ENCODE assay signal across 19 mouse cellular contexts in the genomic region with DNA sequence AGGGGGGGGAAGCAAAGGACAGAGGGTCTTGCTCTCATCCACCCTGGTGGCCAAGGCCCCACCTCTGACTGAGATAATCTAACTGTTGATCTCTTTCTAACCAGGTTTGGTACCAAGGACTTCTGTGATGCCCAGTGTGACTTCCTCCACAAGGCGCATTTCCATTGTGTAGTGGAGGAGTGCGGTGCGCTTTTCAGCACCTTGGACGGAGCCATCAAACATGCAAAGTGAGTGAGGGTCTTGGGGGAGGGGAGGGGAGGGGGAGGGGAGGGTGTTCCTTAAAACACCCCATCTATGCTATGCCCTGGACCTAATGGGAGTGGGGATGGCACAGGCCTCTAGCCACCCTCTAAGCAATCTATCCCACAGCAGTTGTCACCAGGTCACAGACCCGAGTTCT.
DNase-seq lines count a peak whose midpoint lies in the region; TF ChIP-seq lines count a peak whose summit lies in the region.
"Had no signal": no experiment of that assay in that cellular context is flagged by ENCODE, and none has a peak within 500 bp of the region (broad histone marks: within the 10 kb centered on the region; RNA-seq: fewer than 3 reads in every experiment).

No protein-coding gene starts in this region.

- H3K9me3 ChIP-seq in embryonic facial prominence, embryonic 10.5 days: no peaks in the 10 kb centered on the region
- H3K9me3 ChIP-seq: embryonic facial prominence, embryonic 13.5 days; embryonic facial prominence, embryonic 15.5 days; forebrain, embryonic 10.5 days; forebrain, embryonic 12.5 days had no signal

- H3K79me2 ChIP-seq in myocyte (ENCODE audit: control insufficient read depth, insufficient read depth): no peaks in the 10 kb centered on the region

- no peak overlapping the region for H3K4me3 ChIP-seq in embryonic facial prominence, embryonic 10.5 days
- no peak overlapping the region for H3K4me3 ChIP-seq in myocyte
- H3K4me3 ChIP-seq: embryonic facial prominence, embryonic 13.5 days; embryonic facial prominence, embryonic 15.5 days; erythroblast, embryonic 14.5 days; forebrain, embryonic 10.5 days; forebrain, embryonic 12.5 days had no signal

- WGBS in embryonic facial prominence, embryonic 10.5 days: 14% methylated on average over 5 of the region's 5 CpGs

- 0 out of 2 replicates have a peak, but pooled peaks cover 9% of the 10 kb centered on the region for H3K36me3 ChIP-seq in embryonic facial prominence, embryonic 10.5 days (replicated peaks)
- H3K36me3 ChIP-seq in myocyte (ENCODE audit: control insufficient read depth, insufficient read depth): no peaks in the 10 kb centered on the region
- H3K36me3 ChIP-seq: embryonic facial prominence, embryonic 13.5 days; embryonic facial prominence, embryonic 15.5 days had no signal

- peaks cover 81% of the 10 kb centered on the region for H3K27me3 ChIP-seq in embryonic facial prominence, embryonic 10.5 days (replicated peaks; ENCODE audit: low read depth, poor library complexity, severe bottlenecking)
- peaks cover 23% of the 10 kb centered on the region for H3K27me3 ChIP-seq in myocyte (ENCODE audit: control insufficient read depth, insufficient read depth, insufficient read length)

- no peak overlapping the region for H3K4me2 ChIP-seq in myocyte (ENCODE audit: low read depth)
- H3K4me2 ChIP-seq: embryonic facial prominence, embryonic 13.5 days; embryonic facial prominence, embryonic 15.5 days; forebrain, embryonic 12.5 days had no signal

- H3K4me1 ChIP-seq in embryonic facial prominence, embryonic 10.5 days: peaks cover 62% of the 10 kb centered on the region

- TF ChIP-seq POLR2A in myocyte (IDR thresholded peaks at IDR 0.05; ENCODE audit: insufficient read length, low read depth): no peak

- H3K27ac ChIP-seq in embryonic facial prominence, embryonic 10.5 days (replicated peaks): no peak overlapping the region
- H3K27ac ChIP-seq: embryonic facial prominence, embryonic 13.5 days; embryonic facial prominence, embryonic 15.5 days; forebrain, embryonic 10.5 days; forebrain, embryonic 12.5 days had no signal

- H3ac ChIP-seq in myocyte (ENCODE audit: control insufficient read depth, insufficient read length): no peak overlapping the region

- DNase-seq in R1 (ENCODE audit: low read depth, low spot score): peak; percentile 38
- peak; percentile 56 for DNase-seq in embryonic facial prominence, embryonic 10.5 days (ENCODE audit: low spot score)
- no peak for DNase-seq in neural tube, embryonic 10.5 days (ENCODE audit: extremely low spot score, low spot score)
- no peak for DNase-seq in thymus, postnatal 36 days
- DNase-seq: adrenal gland, adult 8-10 months; adrenal gland, postnatal 14 days; adrenal gland, postnatal 36 days; cerebellum, adult 11-12 months; cerebellum, adult 2 months; cerebellum, adult 9-10 months; cerebellum, postnatal 10 days; cerebellum, postnatal 25 days; embryo, embryonic 11 days had no signal

TF ChIP-seq in myocyte, 11 proteins besides CTCF, POLR2A, EP300 and RAD21:
- no peak for TF ChIP-seq CEBPB (IDR thresholded peaks at IDR 0.05; ENCODE audit: insufficient read depth, poor library complexity, severe bottlenecking)
- TF ChIP-seq USF1 (IDR thresholded peaks at IDR 0.05; ENCODE audit: low read depth): no peak
- no peak for TF ChIP-seq SRF (IDR thresholded peaks at IDR 0.05; ENCODE audit: control insufficient read depth, insufficient read length, low read depth)
- peak; percentile 48 for TF ChIP-seq REST (IDR thresholded peaks at IDR 0.05; ENCODE audit: insufficient read depth, insufficient read length)
- TF ChIP-seq TCF3 (IDR thresholded peaks at IDR 0.05; ENCODE audit: insufficient read length, low read depth): no peak
- TF ChIP-seq MYOD1 (IDR thresholded peaks at IDR 0.05; ENCODE audit: control insufficient read depth in 1 of 3, insufficient read length in 2 of 3, low read depth in 2 of 3): no peak
- no peak for TF ChIP-seq POLR2AphosphoS2 (IDR thresholded peaks at IDR 0.05; ENCODE audit: insufficient read length, low read depth)
- no peak for TF ChIP-seq MAX (IDR thresholded peaks at IDR 0.05; ENCODE audit: low read depth)
- TF ChIP-seq MYOG (IDR thresholded peaks at IDR 0.05; ENCODE audit: control insufficient read depth in 1 of 3, insufficient read depth in 1 of 3, insufficient read length in 2 of 3, low read depth in 2 of 3): no peak
TF ChIP-seq in myocyte: peak in this region for 1.

Comparison
In these comparisons a context has a peak if more than half of its experiments do, and no peak if none do; other contexts are left out.
1. DNase-seq: peak in R1 (single experiment) and embryonic facial prominence, embryonic 10.5 days (single experiment); none in neural tube, embryonic 10.5 days (single experiment) and thymus, postnatal 36 days (0 of 2).